Mouse (Mus musculus): Measurements from ENCODE around the gene Clic1.

GRCm38 (mm10) chr17:35048932-35049440, 780 bp upstream of the Clic1 start:
- TF ChIP-seq CTCF (IDR thresholded peaks at IDR 0.05; ENCODE audit: borderline replicate concordance, insufficient read depth, low read length) (no peak), POLR2A (IDR thresholded peaks at IDR 0.05; ENCODE audit: low read depth, low read length) (no peak)
